Mouse (Mus musculus) forebrain, embryonic 10.5 days (tissue): Measurements from ENCODE around the gene Tex2. TPM values are rescaled to one million over a fixed set of nuclear protein-coding genes. Genes with fewer than 3 reads are reported as not detected.
A peak's percentile ranks its signal among the peaks of the same experiment; 100 is the strongest.

ENCODE experiments used
- DNase-seq: peaks from one replicate; pipeline ENCODE4 v3.0.0-alpha.2; 2017; ENCODE audit warnings: low spot score; ENCODE audit errors: extremely low spot score
- H3K27ac ChIP-seq: fragments of 300-500 bp; sonication (generic); 2 replicates; pipeline ENCODE4 v1.5.1; 2016; ENCODE audit warnings: mild to moderate bottlenecking
- H3K27me3 ChIP-seq: fragments of 300-500 bp; sonication (generic); 2 replicates; pipeline ENCODE4 v1.6.1; 2016; ENCODE audit warnings: mild to moderate bottlenecking; ENCODE audit not compliant: poor library complexity, severe bottlenecking
- H3K36me3 ChIP-seq: fragments of 300-500 bp; sonication (generic); replicated peaks from 2 replicates; pipeline ENCODE4 v1.6.1; 2016; ENCODE audit warnings: mild to moderate bottlenecking, moderate library complexity
- H3K4me1 ChIP-seq: fragments of 300-500 bp; sonication (generic); 2 replicates; pipeline ENCODE4 v1.6.1; 2016
- H3K4me3 ChIP-seq: fragments of 300-500 bp; sonication (generic); 2 replicates; pipeline ENCODE4 v1.5.1; 2016; ENCODE audit warnings: mild to moderate bottlenecking, moderate library complexity
- H3K9me3 ChIP-seq: fragments of 300-500 bp; sonication (generic); 2 replicates; pipeline ENCODE4 v1.6.1; 2016; ENCODE audit warnings: mild to moderate bottlenecking, moderate library complexity
- WGBS: fragments of 180-500 bp; shearing (Covaris S2); methylation state at CpG from one replicate; pipeline ENCODE4 v1.1.7; 2016; 5-methylcytosine and 5-hydroxymethylcytosine counted together
- polyA plus RNA-seq: library from polyadenylated mRNA; unstranded; fragments of >200 nt; fragmentation: Nextera tagmentation; extraction: Ambion mirVana; gene quantifications from 2 replicates; pipeline ENCODE4 v1.2.1, GENCODE M21; 2016

Tex2 gene
- polyA plus RNA-seq, 1 experiment from 2014 or later, result 6.2 TPM

GRCm38 (mm10) chr11:106613638-106614338 lies 565 bp upstream of the Tex2 start:
- Histone ChIP-seq H3K4me3 (peak overlapping the region; percentile 100), H3K27me3 (peaks cover 13% of the 10 kb centered on the region), H3K9me3 (no peaks in the 10 kb centered on the region), H3K4me1 (peaks cover 24% of the 10 kb centered on the region), H3K27ac (peak overlapping the region; percentile 89), H3K36me3 (no peaks in the 10 kb centered on the region)
- WGBS, result 56% methylated on average over 15 of the region's 15 CpGs
- DNase-seq, result no peak

GRCm38 (mm10) chr11:106612209-106612960 lies 838 bp downstream of the Tex2 start:
- Histone ChIP-seq H3K4me3 (peak overlapping the region; percentile 100), H3K4me1 (peaks cover 27% of the 10 kb centered on the region), H3K27me3 (peaks cover 13% of the 10 kb centered on the region), H3K36me3 (no peaks in the 10 kb centered on the region), H3K9me3 (no peaks in the 10 kb centered on the region), H3K27ac (peak overlapping the region; percentile 89)
- WGBS, result under 1% methylated on average over 67 of the region's 67 CpGs
- DNase-seq, result no peak

GRCm38 (mm10) chr11:106609731-106610130 lies 3.5 kb downstream of the Tex2 start:
- no peak overlapping the region for H3K27ac ChIP-seq
- no peak overlapping the region for H3K4me3 ChIP-seq
- peaks cover 1% of the 10 kb centered on the region for H3K36me3 ChIP-seq
- H3K27me3 ChIP-seq, result peaks cover 13% of the 10 kb centered on the region
- 75% methylated on average over 8 of the region's 8 CpGs for WGBS
- peaks cover 44% of the 10 kb centered on the region for H3K4me1 ChIP-seq
- DNase-seq, result no peak
- H3K9me3 ChIP-seq, result peaks cover under 1% of the 10 kb centered on the region; the same call in 1 of the 2 replicates

GRCm38 (mm10) chr11:106607316-106607715 lies 5.9 kb downstream of the Tex2 start:
- peaks cover 13% of the 10 kb centered on the region for H3K27me3 ChIP-seq
- DNase-seq, result no peak
- WGBS, result 62% methylated on average over 6 of the region's 6 CpGs

GRCm38 (mm10) chr11:106606042-106606441 lies 7.2 kb downstream of the Tex2 start:
- H3K4me3 ChIP-seq, result no peak overlapping the region
- H3K27ac ChIP-seq, result peak overlapping the region; percentile 32; the same call in 1 of the 2 replicates
- peaks cover 6% of the 10 kb centered on the region; the same call in 1 of the 2 replicates for H3K9me3 ChIP-seq
- no peak for DNase-seq
- H3K36me3 ChIP-seq, result peaks cover 6% of the 10 kb centered on the region
- H3K4me1 ChIP-seq, result peaks cover 39% of the 10 kb centered on the region
- WGBS, result 36% methylated on average over 5 of the region's 5 CpGs
- peaks cover 5% of the 10 kb centered on the region for H3K27me3 ChIP-seq

More at GRCm38 (mm10) chr11:106607316-106607715, 5.9 kb downstream of the Tex2 start:
- Histone ChIP-seq H3K27ac (no peak overlapping the region), H3K4me3 (no peak overlapping the region), H3K36me3 (peaks cover 6% of the 10 kb centered on the region), H3K9me3 (peaks cover 6% of the 10 kb centered on the region; the same call in 1 of the 2 replicates), H3K4me1 (peaks cover 41% of the 10 kb centered on the region)

- Histone ChIP-seq H3K27me3 (no peaks in the 10 kb centered on the region), H3K27ac (no peak overlapping the region), H3K9me3 (peaks cover 6% of the 10 kb centered on the region; the same call in 1 of the 2 replicates), H3K4me1 (peaks cover 38% of the 10 kb centered on the region), H3K36me3 (peaks cover 6% of the 10 kb centered on the region), H3K4me3 (no peak overlapping the region)
- DNase-seq, result no peak
- WGBS, result 89% methylated on average over 11 of the region's 11 CpGs
Observed at GRCm38 (mm10) chr11:106603230-106603629, 10.0 kb downstream of the Tex2 start.

- 87% methylated on average over 5 of the region's 5 CpGs for WGBS
- no peak for DNase-seq
- Histone ChIP-seq H3K4me3 (no peak overlapping the region), H3K36me3 (peaks cover 6% of the 10 kb centered on the region), H3K27ac (no peak overlapping the region), H3K27me3 (no peaks in the 10 kb centered on the region), H3K4me1 (peaks cover 27% of the 10 kb centered on the region), H3K9me3 (peaks cover 6% of the 10 kb centered on the region; the same call in 1 of the 2 replicates)
Observed at GRCm38 (mm10) chr11:106600124-106600523, 13.1 kb downstream of the Tex2 start.

GRCm38 (mm10) chr11:106599345-106599744 lies 13.9 kb downstream of the Tex2 start:
- 79% methylated on average over 7 of the region's 7 CpGs for WGBS
- no peak overlapping the region for H3K4me3 ChIP-seq
- peaks cover 1% of the 10 kb centered on the region for H3K36me3 ChIP-seq
- no peaks in the 10 kb centered on the region for H3K27me3 ChIP-seq
- H3K27ac ChIP-seq, result no peak overlapping the region
- DNase-seq, result no peak
- peaks cover 1% of the 10 kb centered on the region; the same call in 1 of the 2 replicates for H3K9me3 ChIP-seq
- H3K4me1 ChIP-seq, result peaks cover 30% of the 10 kb centered on the region

GRCm38 (mm10) chr11:106598339-106598738 lies 14.9 kb downstream of the Tex2 start:
- DNase-seq, result no peak
- Histone ChIP-seq H3K9me3 (no peaks in the 10 kb centered on the region), H3K27ac (no peak overlapping the region), H3K4me3 (no peak overlapping the region), H3K27me3 (no peaks in the 10 kb centered on the region), H3K4me1 (peaks cover 30% of the 10 kb centered on the region), H3K36me3 (no peaks in the 10 kb centered on the region)
- WGBS, result 92% methylated on average over 6 of the region's 6 CpGs

GRCm38 (mm10) chr11:106597737-106598330 lies 15.4 kb downstream of the Tex2 start:
- DNase-seq, result no peak
- WGBS, result 75% methylated on average over 10 of the region's 10 CpGs

GRCm38 (mm10) chr11:106591183-106591582 lies 22.0 kb downstream of the Tex2 start:
- Histone ChIP-seq H3K27me3 (no peaks in the 10 kb centered on the region), H3K36me3 (no peaks in the 10 kb centered on the region), H3K4me1 (peaks cover 38% of the 10 kb centered on the region), H3K4me3 (no peak overlapping the region), H3K27ac (no peak overlapping the region), H3K9me3 (no peaks in the 10 kb centered on the region)
- 90% methylated on average over 11 of the region's 11 CpGs for WGBS
- no peak for DNase-seq

More at GRCm38 (mm10) chr11:106597737-106598330, 15.4 kb downstream of the Tex2 start:
- H3K4me1 ChIP-seq, result peaks cover 30% of the 10 kb centered on the region
- H3K27me3 ChIP-seq, result no peaks in the 10 kb centered on the region
- no peak overlapping the region for H3K4me3 ChIP-seq
- H3K27ac ChIP-seq, result no peak overlapping the region
- no peaks in the 10 kb centered on the region for H3K9me3 ChIP-seq
- no peaks in the 10 kb centered on the region for H3K36me3 ChIP-seq

- Histone ChIP-seq H3K27ac (no peak overlapping the region), H3K9me3 (no peaks in the 10 kb centered on the region), H3K36me3 (no peaks in the 10 kb centered on the region), H3K4me3 (no peak overlapping the region), H3K27me3 (no peaks in the 10 kb centered on the region), H3K4me1 (peaks cover 29% of the 10 kb centered on the region)
- DNase-seq, result no peak
- 51% methylated on average over 5 of the region's 5 CpGs for WGBS
Observed at GRCm38 (mm10) chr11:106590143-106590542, 23.1 kb downstream of the Tex2 start.
